Mouse (Mus musculus): ENCODE measurements around the gene Btbd11. TPM values are rescaled to one million over a fixed set of nuclear protein-coding genes. Genes with fewer than 3 reads are reported as not detected.
A peak's percentile ranks its signal among the peaks of the same experiment; 100 is the strongest.

Gene Btbd11
- polyA plus RNA-seq, 1 experiment from 2014 or later = 20.3 TPM

GRCm38 (mm10) chr10:85446700-85447099 is 60.1 kb downstream of the Btbd11 start:
- no peak for ATAC-seq
- WGBS = 86% methylated on average over 1 of the region's 1 CpGs
- H3K9me3 ChIP-seq (replicated peaks; ENCODE audit: control insufficient read depth, low read length, poor library complexity, severe bottlenecking) = no peaks in the 10 kb centered on the region
- no peaks in the 10 kb centered on the region for H3K36me3 ChIP-seq (ENCODE audit: control insufficient read depth, insufficient read depth, low read length)
- no peak overlapping the region for H3K9ac ChIP-seq (ENCODE audit: low read depth, low read length)
- H3K4me3 ChIP-seq (ENCODE audit: low read depth, low read length) = no peak overlapping the region
- H3K4me1 ChIP-seq (ENCODE audit: control insufficient read depth, insufficient read depth, low read length) = 0 out of 2 replicates have a peak, but pooled peaks cover 2% of the 10 kb centered on the region
- no peak overlapping the region for H3K4me2 ChIP-seq (ENCODE audit: low read length)
- H3K27ac ChIP-seq (ENCODE audit: low read length) = no peak overlapping the region
- H3K27me3 ChIP-seq (ENCODE audit: control insufficient read depth, insufficient read depth, low read depth, low read length) = no peaks in the 10 kb centered on the region

- H3K4me1 ChIP-seq (ENCODE audit: control insufficient read depth, insufficient read depth, low read length) = 0 out of 2 replicates have a peak, but pooled peaks cover 2% of the 10 kb centered on the region
- H3K9me3 ChIP-seq (replicated peaks; ENCODE audit: control insufficient read depth, low read length, poor library complexity, severe bottlenecking) = no peaks in the 10 kb centered on the region
- no peak overlapping the region for H3K27ac ChIP-seq (ENCODE audit: low read length)
- no peak for ATAC-seq
- no peaks in the 10 kb centered on the region for H3K36me3 ChIP-seq (ENCODE audit: control insufficient read depth, insufficient read depth, low read length)
- H3K27me3 ChIP-seq (ENCODE audit: control insufficient read depth, insufficient read depth, low read depth, low read length) = no peaks in the 10 kb centered on the region
- H3K4me3 ChIP-seq (ENCODE audit: low read depth, low read length) = no peak overlapping the region
- no peak overlapping the region for H3K9ac ChIP-seq (ENCODE audit: low read depth, low read length)
- no peak overlapping the region for H3K4me2 ChIP-seq (ENCODE audit: low read length)
- 87% methylated on average over 2 of the region's 2 CpGs for WGBS
These were observed 61.3 kb downstream of the Btbd11 start for GRCm38 (mm10) chr10:85447869-85448268.

GRCm38 (mm10) chr10:85451629-85452368 is 65.2 kb downstream of the Btbd11 start:
- 0 out of 2 replicates have a peak, but pooled peaks cover 2% of the 10 kb centered on the region for H3K4me1 ChIP-seq (ENCODE audit: control insufficient read depth, insufficient read depth, low read length)
- no peaks in the 10 kb centered on the region for H3K36me3 ChIP-seq (ENCODE audit: control insufficient read depth, insufficient read depth, low read length)
- H3K27me3 ChIP-seq (ENCODE audit: control insufficient read depth, insufficient read depth, low read depth, low read length) = no peaks in the 10 kb centered on the region
- no peak overlapping the region for H3K4me3 ChIP-seq (ENCODE audit: low read depth, low read length)
- no peaks in the 10 kb centered on the region for H3K9me3 ChIP-seq (replicated peaks; ENCODE audit: control insufficient read depth, low read length, poor library complexity, severe bottlenecking)
- H3K27ac ChIP-seq (ENCODE audit: low read length) = no peak overlapping the region
- WGBS = 36% methylated on average over 8 of the region's 8 CpGs
- no peak overlapping the region for H3K9ac ChIP-seq (ENCODE audit: low read depth, low read length)
- no peak for ATAC-seq
- H3K4me2 ChIP-seq (ENCODE audit: low read length) = no peak overlapping the region

- ATAC-seq = no peak
- Histone ChIP-seq H3K4me3 (ENCODE audit: low read depth, low read length) (no peak overlapping the region), H3K4me1 (ENCODE audit: control insufficient read depth, insufficient read depth, low read length) (peaks cover 4% of the 10 kb centered on the region), H3K4me2 (ENCODE audit: low read length) (no peak overlapping the region), H3K36me3 (ENCODE audit: control insufficient read depth, insufficient read depth, low read length) (no peaks in the 10 kb centered on the region), H3K27ac (ENCODE audit: low read length) (no peak overlapping the region), H3K9me3 (replicated peaks; ENCODE audit: control insufficient read depth, low read length, poor library complexity, severe bottlenecking) (no peaks in the 10 kb centered on the region), H3K27me3 (ENCODE audit: control insufficient read depth, insufficient read depth, low read depth, low read length) (no peaks in the 10 kb centered on the region), H3K9ac (ENCODE audit: low read depth, low read length) (no peak overlapping the region)
- WGBS = 90% methylated on average over 2 of the region's 2 CpGs
These were observed 66.7 kb downstream of the Btbd11 start for GRCm38 (mm10) chr10:85453221-85453775.

- Histone ChIP-seq H3K4me2 (ENCODE audit: low read length) (no peak overlapping the region), H3K27me3 (ENCODE audit: control insufficient read depth, insufficient read depth, low read depth, low read length) (no peaks in the 10 kb centered on the region), H3K9me3 (replicated peaks; ENCODE audit: control insufficient read depth, low read length, poor library complexity, severe bottlenecking) (no peaks in the 10 kb centered on the region), H3K27ac (ENCODE audit: low read length) (no peak overlapping the region), H3K4me1 (ENCODE audit: control insufficient read depth, insufficient read depth, low read length) (peaks cover 12% of the 10 kb centered on the region), H3K36me3 (ENCODE audit: control insufficient read depth, insufficient read depth, low read length) (no peaks in the 10 kb centered on the region), H3K9ac (ENCODE audit: low read depth, low read length) (no peak overlapping the region), H3K4me3 (ENCODE audit: low read depth, low read length) (no peak overlapping the region)
- WGBS = 50% methylated on average over 4 of the region's 4 CpGs
- no peak for ATAC-seq
These were observed 69.4 kb downstream of the Btbd11 start for GRCm38 (mm10) chr10:85455985-85456384.

GRCm38 (mm10) chr10:85458744-85459344 is 72.2 kb downstream of the Btbd11 start:
- peak overlapping the region; percentile 56 for H3K27ac ChIP-seq (ENCODE audit: low read length)
- peak; percentile 72 for ATAC-seq
- 41% methylated on average over 17 of the region's 17 CpGs for WGBS
- H3K4me2 ChIP-seq (ENCODE audit: low read length) = peak overlapping the region; percentile 24; the same call in 1 of the 2 replicates
- H3K4me3 ChIP-seq (ENCODE audit: low read depth, low read length) = no peak overlapping the region
- 0 out of 2 replicates have a peak overlapping the region, but pooled peaks have one; percentile 20 for H3K9ac ChIP-seq (ENCODE audit: low read depth, low read length)
- H3K9me3 ChIP-seq (replicated peaks; ENCODE audit: control insufficient read depth, low read length, poor library complexity, severe bottlenecking) = no peaks in the 10 kb centered on the region
- H3K36me3 ChIP-seq (ENCODE audit: control insufficient read depth, insufficient read depth, low read length) = no peaks in the 10 kb centered on the region
- no peaks in the 10 kb centered on the region for H3K27me3 ChIP-seq (ENCODE audit: control insufficient read depth, insufficient read depth, low read depth, low read length)
- H3K4me1 ChIP-seq (ENCODE audit: control insufficient read depth, insufficient read depth, low read length) = peaks cover 11% of the 10 kb centered on the region

- Histone ChIP-seq H3K4me3 (ENCODE audit: low read depth, low read length) (no peak overlapping the region), H3K27me3 (ENCODE audit: control insufficient read depth, insufficient read depth, low read depth, low read length) (no peaks in the 10 kb centered on the region), H3K27ac (ENCODE audit: low read length) (no peak overlapping the region), H3K4me2 (ENCODE audit: low read length) (no peak overlapping the region), H3K9ac (ENCODE audit: low read depth, low read length) (no peak overlapping the region), H3K9me3 (replicated peaks; ENCODE audit: control insufficient read depth, low read length, poor library complexity, severe bottlenecking) (no peaks in the 10 kb centered on the region), H3K4me1 (ENCODE audit: control insufficient read depth, insufficient read depth, low read length) (peaks cover 11% of the 10 kb centered on the region), H3K36me3 (ENCODE audit: control insufficient read depth, insufficient read depth, low read length) (no peaks in the 10 kb centered on the region)
- ATAC-seq = no peak
- 97% methylated on average over 10 of the region's 10 CpGs for WGBS
These were observed 74.1 kb downstream of the Btbd11 start for GRCm38 (mm10) chr10:85460736-85461135.

GRCm38 (mm10) chr10:85464152-85464551 is 77.5 kb downstream of the Btbd11 start:
- 31% methylated on average over 6 of the region's 6 CpGs for WGBS

More at GRCm38 (mm10) chr10:85464152-85464551, 77.5 kb downstream of the Btbd11 start:
- Histone ChIP-seq H3K4me1 (ENCODE audit: control insufficient read depth, insufficient read depth, low read length) (peaks cover 27% of the 10 kb centered on the region), H3K9ac (ENCODE audit: low read depth, low read length) (no peak overlapping the region), H3K36me3 (ENCODE audit: control insufficient read depth, insufficient read depth, low read length) (no peaks in the 10 kb centered on the region), H3K4me2 (ENCODE audit: low read length) (no peak overlapping the region), H3K27me3 (ENCODE audit: control insufficient read depth, insufficient read depth, low read depth, low read length) (no peaks in the 10 kb centered on the region), H3K9me3 (replicated peaks; ENCODE audit: control insufficient read depth, low read length, poor library complexity, severe bottlenecking) (no peaks in the 10 kb centered on the region), H3K4me3 (ENCODE audit: low read depth, low read length) (no peak overlapping the region), H3K27ac (ENCODE audit: low read length) (no peak overlapping the region)
- no peak for ATAC-seq

All from midbrain, embryonic 16.5 days (tissue).